Mouse (Mus musculus): Measurements from ENCODE around the gene Sorbs1. TPM values are rescaled to one million over a fixed set of nuclear protein-coding genes. Genes with fewer than 3 reads are reported as not detected.

Sorbs1 gene
- polyA plus RNA-seq, 1 experiment from 2014 or later, result 39.0 TPM

DNA sequence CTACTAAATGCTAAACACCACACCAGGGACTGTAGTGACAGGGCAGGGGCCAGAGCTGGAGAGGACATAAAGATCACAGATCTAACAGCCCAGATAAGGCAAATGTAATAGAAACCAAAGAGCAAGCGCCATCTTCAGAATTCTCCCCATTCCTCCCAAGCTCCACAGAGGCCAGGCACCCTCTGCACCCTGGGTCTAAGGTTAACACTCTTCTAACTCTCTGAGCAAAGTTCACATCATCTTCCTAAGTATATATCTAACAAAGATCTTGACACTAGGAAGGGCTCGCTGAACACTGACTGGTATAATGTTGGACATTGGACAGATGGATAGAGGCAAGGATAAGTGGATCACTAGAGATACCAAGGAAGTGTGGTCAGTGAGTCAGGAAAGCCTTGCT lies 22.1 kb downstream of the Sorbs1 start:
- DNase-seq (ENCODE audit: extremely low spot score, low spot score), result no peak
- H3K36me3 ChIP-seq (replicated peaks), result no peaks in the 10 kb centered on the region
- H3K27ac ChIP-seq, result no peak overlapping the region
- WGBS, result 93% methylated on average over 2 of the region's 2 CpGs
- peaks cover 34% of the 10 kb centered on the region for H3K4me1 ChIP-seq
- H3K9me3 ChIP-seq, result no peaks in the 10 kb centered on the region
- no peaks in the 10 kb centered on the region for H3K27me3 ChIP-seq (ENCODE audit: poor library complexity, severe bottlenecking)
- H3K4me3 ChIP-seq, result no peak overlapping the region

DNA sequence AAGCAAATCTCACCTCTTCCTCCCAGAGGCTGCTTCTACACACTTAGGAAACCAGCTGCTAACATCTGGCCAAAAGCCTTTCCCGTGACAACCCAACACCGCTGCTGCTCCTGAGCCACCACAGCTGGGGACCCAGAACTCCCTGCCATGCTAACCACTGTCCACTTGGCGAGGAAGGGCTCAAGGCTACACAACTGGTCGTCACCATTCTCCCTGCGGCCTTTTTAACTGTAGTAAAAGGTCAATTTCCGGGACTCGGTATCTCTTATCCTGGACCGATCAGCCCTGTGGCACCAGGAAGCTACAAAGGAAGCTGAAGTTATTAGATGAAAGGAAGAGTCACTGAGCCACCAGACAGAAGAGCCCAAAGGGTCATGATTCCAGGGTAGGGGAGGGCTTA lies 22.8 kb downstream of the Sorbs1 start:
- Histone ChIP-seq H3K4me3 (no peak overlapping the region), H3K36me3 (replicated peaks) (no peaks in the 10 kb centered on the region), H3K27me3 (ENCODE audit: poor library complexity, severe bottlenecking) (no peaks in the 10 kb centered on the region), H3K4me1 (peaks cover 34% of the 10 kb centered on the region), H3K9me3 (no peaks in the 10 kb centered on the region), H3K27ac (0 out of 2 replicates have a peak overlapping the region, but pooled peaks have one; percentile 25)
- no peak for DNase-seq (ENCODE audit: extremely low spot score, low spot score)
- WGBS, result 90% methylated on average over 8 of the region's 8 CpGs

DNA sequence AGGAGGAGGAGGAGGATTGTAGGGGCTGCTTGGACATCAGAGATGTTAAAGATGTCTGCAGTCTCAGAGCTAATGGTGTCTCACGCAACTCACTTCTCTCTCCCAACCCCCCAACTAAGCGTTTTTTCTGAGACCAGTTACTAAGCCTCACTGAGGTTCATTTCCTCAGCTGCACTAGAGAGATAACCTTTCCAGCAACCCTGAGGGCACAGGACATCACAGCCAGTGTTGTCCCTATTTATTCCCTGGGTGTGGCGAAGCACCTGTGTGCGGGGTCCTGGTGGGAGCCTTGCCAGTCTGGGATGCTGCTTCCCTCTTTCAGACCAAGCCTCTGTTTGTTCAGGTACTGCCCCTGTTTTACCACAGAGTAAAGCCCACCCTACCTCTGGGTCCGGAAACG lies 23.9 kb downstream of the Sorbs1 start:
- peaks cover 34% of the 10 kb centered on the region for H3K4me1 ChIP-seq
- 0 out of 2 replicates have a peak overlapping the region, but pooled peaks have one; percentile 53 for H3K27ac ChIP-seq
- H3K27me3 ChIP-seq (ENCODE audit: poor library complexity, severe bottlenecking), result no peaks in the 10 kb centered on the region
- no peak overlapping the region for H3K4me3 ChIP-seq
- no peaks in the 10 kb centered on the region for H3K36me3 ChIP-seq (replicated peaks)
- DNase-seq (ENCODE audit: extremely low spot score, low spot score), result no peak
- WGBS, result 78% methylated on average over 6 of the region's 6 CpGs
- no peaks in the 10 kb centered on the region for H3K9me3 ChIP-seq

DNA sequence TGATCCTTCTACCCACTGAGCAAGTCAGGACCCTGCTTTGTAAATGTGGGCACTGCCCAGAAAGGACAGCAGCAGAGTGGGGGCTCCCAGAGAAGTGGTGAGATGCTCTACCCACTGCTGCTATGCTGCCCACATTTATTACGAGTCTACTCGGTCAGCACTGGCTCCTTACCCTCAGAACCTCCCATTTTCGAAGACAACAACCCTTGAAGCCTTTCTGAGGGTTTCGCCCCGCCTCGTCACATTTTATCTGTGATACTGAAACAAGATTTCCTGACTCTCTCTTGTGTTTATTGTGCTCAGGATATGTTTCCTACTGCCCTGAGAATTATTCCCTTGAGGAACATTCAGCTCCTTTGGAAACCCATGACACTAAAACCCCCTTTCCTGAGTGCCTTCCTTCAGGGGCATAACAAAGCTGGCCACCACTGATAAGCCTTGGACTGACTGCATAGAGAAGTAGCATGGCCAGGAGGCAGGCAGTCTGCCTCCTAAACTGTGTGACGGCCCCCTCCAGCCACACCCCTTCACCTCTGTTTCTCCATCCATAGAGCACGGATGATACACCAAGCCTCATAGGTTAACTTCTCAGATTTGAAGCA lies 24.6 kb downstream of the Sorbs1 start:
- no peak for DNase-seq (ENCODE audit: extremely low spot score, low spot score)
- no peak overlapping the region for H3K4me3 ChIP-seq
- H3K36me3 ChIP-seq (replicated peaks), result peaks cover 3% of the 10 kb centered on the region
- 77% methylated on average over 8 of the region's 8 CpGs for WGBS
- H3K4me1 ChIP-seq, result peaks cover 34% of the 10 kb centered on the region
- no peaks in the 10 kb centered on the region for H3K27me3 ChIP-seq (ENCODE audit: poor library complexity, severe bottlenecking)
- H3K27ac ChIP-seq, result peak overlapping the region; percentile 56; the same call in 1 of the 2 replicates
- 0 out of 2 replicates have a peak, but pooled peaks cover 4% of the 10 kb centered on the region for H3K9me3 ChIP-seq

DNA sequence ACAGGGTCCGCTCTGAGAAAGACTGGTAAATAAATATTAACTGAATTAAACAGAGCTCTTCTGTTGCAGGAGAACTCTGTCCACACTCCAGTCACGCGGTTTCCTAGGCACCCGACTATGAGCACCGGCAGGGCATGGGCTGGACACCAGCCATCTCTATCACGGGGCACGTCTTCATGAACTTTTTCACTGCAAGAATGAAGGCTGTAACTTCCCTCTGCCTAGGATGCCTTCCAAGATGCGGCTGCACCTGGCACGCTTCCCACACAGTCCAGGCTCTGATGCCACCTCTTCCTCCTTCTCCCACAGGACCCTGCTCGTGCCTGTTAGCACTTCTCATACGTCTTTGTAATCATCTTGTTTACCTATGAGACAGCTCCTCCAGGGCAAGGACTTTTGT lies 26.0 kb downstream of the Sorbs1 start:
- WGBS, result 93% methylated on average over 11 of the region's 11 CpGs
- DNase-seq (ENCODE audit: extremely low spot score, low spot score), result no peak
- Histone ChIP-seq H3K27ac (no peak overlapping the region), H3K4me1 (peaks cover 31% of the 10 kb centered on the region), H3K9me3 (0 out of 2 replicates have a peak, but pooled peaks cover 5% of the 10 kb centered on the region), H3K4me3 (no peak overlapping the region), H3K27me3 (ENCODE audit: poor library complexity, severe bottlenecking) (no peaks in the 10 kb centered on the region), H3K36me3 (replicated peaks) (peaks cover 5% of the 10 kb centered on the region)

DNA sequence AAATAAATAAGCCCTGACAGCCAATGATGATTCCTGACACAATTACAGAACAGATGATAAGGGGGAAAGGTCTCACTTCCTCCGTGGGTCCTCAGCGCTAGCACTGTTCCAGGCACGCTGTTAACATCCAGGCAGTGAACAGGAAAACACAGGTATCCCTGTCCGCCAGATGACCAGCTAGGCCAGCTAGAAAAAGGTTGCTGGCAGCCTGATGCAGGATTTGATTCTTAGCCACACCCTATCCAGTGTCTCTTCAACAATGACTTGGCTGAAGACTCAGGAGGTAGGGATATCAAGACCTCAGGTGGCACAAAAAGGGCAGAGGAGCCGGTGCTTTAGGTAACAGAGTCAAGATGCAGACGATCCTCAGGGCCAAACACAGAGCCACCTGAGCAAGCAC lies 32.5 kb downstream of the Sorbs1 start:
- H3K36me3 ChIP-seq (replicated peaks), result peaks cover 5% of the 10 kb centered on the region
- 90% methylated on average over 6 of the region's 6 CpGs for WGBS

DNA sequence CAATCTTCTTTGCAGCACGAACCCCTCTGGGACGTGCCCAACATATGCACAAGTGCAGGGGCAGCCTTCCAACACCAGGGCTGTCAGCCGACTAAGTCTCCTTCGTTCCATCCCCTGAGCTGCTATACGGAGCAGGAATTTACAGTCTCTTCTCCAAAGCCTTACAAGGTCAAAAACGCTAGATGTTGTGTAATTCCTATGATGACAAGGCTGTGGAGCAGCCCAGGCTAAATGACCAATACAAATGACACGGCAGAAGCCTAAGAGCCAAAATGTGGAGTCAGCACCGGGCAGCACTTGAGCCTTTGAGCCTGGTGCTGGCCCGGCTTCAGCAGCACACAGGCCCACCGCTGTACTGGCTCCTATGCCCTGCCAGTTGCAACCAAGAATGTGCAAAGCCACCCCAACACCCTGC lies 35.4 kb downstream of the Sorbs1 start:
- Histone ChIP-seq H3K27me3 (ENCODE audit: poor library complexity, severe bottlenecking) (no peaks in the 10 kb centered on the region), H3K36me3 (replicated peaks) (no peaks in the 10 kb centered on the region), H3K4me3 (no peak overlapping the region), H3K27ac (0 out of 2 replicates have a peak overlapping the region, but pooled peaks have one; percentile 40), H3K4me1 (no peaks in the 10 kb centered on the region), H3K9me3 (no peaks in the 10 kb centered on the region)
- WGBS, result 90% methylated on average over 10 of the region's 10 CpGs
- no peak for DNase-seq (ENCODE audit: extremely low spot score, low spot score)

More for the DNA sequence above, 32.5 kb downstream of the Sorbs1 start:
- Histone ChIP-seq H3K9me3 (0 out of 2 replicates have a peak, but pooled peaks cover 5% of the 10 kb centered on the region), H3K4me3 (no peak overlapping the region), H3K27ac (no peak overlapping the region), H3K27me3 (ENCODE audit: poor library complexity, severe bottlenecking) (no peaks in the 10 kb centered on the region), H3K4me1 (no peaks in the 10 kb centered on the region)
- DNase-seq (ENCODE audit: extremely low spot score, low spot score), result no peak

DNA sequence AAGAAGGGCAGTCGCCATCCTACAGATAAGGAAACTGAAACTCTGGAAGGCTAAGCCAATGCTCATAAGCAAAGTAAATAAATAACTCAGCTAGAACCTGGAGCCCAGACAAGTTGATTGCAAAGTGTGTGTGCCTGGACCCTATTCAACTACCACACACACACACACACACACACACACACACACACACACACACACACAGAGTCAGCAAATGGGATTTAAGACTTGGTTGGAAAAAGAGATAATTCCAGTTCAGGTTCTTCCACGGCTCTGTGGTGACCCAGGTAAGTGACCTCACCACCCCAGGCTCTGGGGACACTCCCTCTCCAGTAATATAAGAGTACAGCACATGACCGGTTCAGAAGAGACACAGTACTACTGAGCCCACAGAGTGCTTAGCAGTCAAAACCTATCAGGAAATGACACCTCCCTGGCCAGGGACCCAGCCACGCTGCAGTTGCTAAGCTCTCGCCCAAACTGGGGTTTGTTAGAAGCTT lies 36.1 kb downstream of the Sorbs1 start:
- H3K36me3 ChIP-seq (replicated peaks), result no peaks in the 10 kb centered on the region
- DNase-seq (ENCODE audit: extremely low spot score, low spot score), result no peak
- 83% methylated on average over 5 of the region's 5 CpGs for WGBS
- no peaks in the 10 kb centered on the region for H3K9me3 ChIP-seq
- H3K27ac ChIP-seq, result no peak overlapping the region
- H3K27me3 ChIP-seq (ENCODE audit: poor library complexity, severe bottlenecking), result no peaks in the 10 kb centered on the region
- H3K4me1 ChIP-seq, result no peaks in the 10 kb centered on the region
- H3K4me3 ChIP-seq, result no peak overlapping the region

DNA sequence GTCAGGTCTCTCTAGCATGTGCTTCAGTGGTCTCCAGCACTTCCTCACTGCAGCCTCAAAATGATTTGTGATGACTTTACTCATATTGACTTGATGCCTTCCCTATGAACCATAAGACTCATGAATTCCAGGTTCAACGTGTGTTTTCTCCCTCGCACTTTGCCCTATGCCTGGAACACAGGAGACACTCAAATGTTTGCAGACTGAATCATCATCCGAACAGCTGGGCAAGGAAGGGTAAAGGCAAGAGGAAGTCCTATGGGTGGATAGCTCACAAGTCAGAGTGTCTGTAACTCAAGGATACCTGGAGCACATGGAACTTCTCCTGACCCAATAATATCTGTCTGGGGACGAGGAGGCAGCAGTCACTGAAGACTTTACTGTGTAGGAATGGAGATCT lies 37.1 kb downstream of the Sorbs1 start:
- no peaks in the 10 kb centered on the region for H3K27me3 ChIP-seq (ENCODE audit: poor library complexity, severe bottlenecking)
- H3K9me3 ChIP-seq, result no peaks in the 10 kb centered on the region
- DNase-seq (ENCODE audit: extremely low spot score, low spot score), result no peak
- H3K27ac ChIP-seq, result no peak overlapping the region
- no peaks in the 10 kb centered on the region for H3K36me3 ChIP-seq (replicated peaks)
- H3K4me3 ChIP-seq, result no peak overlapping the region
- WGBS, result 86% methylated on average over 4 of the region's 4 CpGs
- H3K4me1 ChIP-seq, result no peaks in the 10 kb centered on the region

DNA sequence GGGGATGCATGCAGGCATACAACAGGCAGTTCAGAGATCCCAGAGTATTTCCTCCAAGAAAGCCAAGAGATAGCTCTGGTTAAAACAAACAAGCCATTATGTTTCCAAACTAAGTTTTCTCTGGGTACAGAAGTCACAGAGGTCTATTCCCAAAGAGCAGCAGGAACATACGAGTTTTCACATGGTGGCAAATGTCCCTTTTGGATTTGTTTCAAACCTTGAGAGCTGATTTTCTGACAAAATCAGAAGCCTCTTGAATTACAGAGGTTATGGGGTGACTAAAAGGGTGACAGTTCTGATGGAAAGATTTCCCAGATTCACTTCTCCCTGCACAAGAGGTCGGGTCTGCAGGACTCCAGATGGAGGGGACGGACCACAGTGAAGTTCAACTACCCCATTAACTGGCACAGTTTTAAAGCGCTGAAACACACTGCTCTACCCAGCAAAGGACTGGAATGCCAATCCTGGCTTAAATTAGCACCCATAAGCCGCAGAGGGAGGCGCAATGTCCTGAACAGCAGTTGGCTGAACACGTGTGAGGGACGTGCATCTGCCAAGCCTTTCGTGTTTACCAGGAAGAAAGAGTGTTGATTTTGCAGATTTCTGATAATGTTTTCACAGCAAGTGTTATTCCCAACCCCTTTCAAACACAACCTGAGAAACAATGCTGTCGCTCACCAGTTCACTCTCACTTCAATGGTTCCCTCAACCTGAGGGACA lies 41.9 kb downstream of the Sorbs1 start:
- no peaks in the 10 kb centered on the region for H3K27me3 ChIP-seq (ENCODE audit: poor library complexity, severe bottlenecking)
- no peaks in the 10 kb centered on the region for H3K9me3 ChIP-seq
- H3K4me3 ChIP-seq, result no peak overlapping the region
- H3K27ac ChIP-seq, result no peak overlapping the region
- H3K36me3 ChIP-seq (replicated peaks), result no peaks in the 10 kb centered on the region
- no peak for DNase-seq (ENCODE audit: extremely low spot score, low spot score)
- peaks cover 5% of the 10 kb centered on the region; the same call in 1 of the 2 replicates for H3K4me1 ChIP-seq
- WGBS, result 88% methylated on average over 10 of the region's 10 CpGs

DNA sequence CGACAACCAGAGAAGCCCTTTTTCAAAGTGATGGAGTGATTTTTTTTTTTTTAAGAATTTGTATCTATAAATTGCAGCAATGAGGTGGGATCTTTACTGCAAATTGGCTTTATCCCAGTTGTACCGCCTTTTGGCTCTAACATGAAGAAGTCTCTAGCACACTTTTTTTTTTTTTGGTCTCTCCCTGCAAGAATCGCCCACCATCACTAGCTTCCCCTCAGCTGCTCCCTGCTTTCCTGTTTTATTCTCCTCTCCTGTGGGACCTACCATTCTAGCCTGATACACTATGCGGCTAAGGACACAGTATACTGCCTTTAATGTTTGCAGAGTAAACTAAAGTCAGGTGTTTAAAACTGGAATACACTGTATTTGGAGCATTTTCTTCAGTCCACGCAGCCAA lies 43.8 kb downstream of the Sorbs1 start:
- Histone ChIP-seq H3K27ac (no peak overlapping the region), H3K4me1 (peaks cover 5% of the 10 kb centered on the region; the same call in 1 of the 2 replicates), H3K9me3 (no peaks in the 10 kb centered on the region), H3K4me3 (no peak overlapping the region), H3K36me3 (replicated peaks) (no peaks in the 10 kb centered on the region), H3K27me3 (ENCODE audit: poor library complexity, severe bottlenecking) (no peaks in the 10 kb centered on the region)
- WGBS, result 90% methylated on average over 5 of the region's 5 CpGs
- DNase-seq (ENCODE audit: extremely low spot score, low spot score), result no peak

DNA sequence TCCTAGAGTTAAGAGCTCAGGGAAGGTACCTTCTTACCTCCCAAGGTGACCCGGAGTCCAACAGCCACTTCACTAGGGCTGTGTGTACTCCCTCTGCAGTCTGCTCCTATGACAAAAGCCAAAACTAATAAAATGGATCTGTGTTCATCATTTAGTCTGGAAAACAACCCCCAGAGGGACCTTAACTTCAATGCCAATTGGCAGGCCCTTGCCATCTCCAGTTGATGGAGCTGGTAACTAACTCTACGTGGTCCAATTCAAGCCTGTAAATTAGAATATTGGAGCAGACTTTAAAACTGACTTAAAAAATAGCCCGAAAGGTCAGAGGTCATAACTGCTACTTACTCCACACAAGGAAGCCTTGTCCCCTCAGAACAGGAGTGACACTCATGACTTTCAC lies 45.3 kb downstream of the Sorbs1 start:
- Histone ChIP-seq H3K27ac (no peak overlapping the region), H3K27me3 (ENCODE audit: poor library complexity, severe bottlenecking) (no peaks in the 10 kb centered on the region), H3K4me3 (no peak overlapping the region), H3K36me3 (replicated peaks) (no peaks in the 10 kb centered on the region), H3K9me3 (no peaks in the 10 kb centered on the region), H3K4me1 (peaks cover 5% of the 10 kb centered on the region; the same call in 1 of the 2 replicates)
- DNase-seq (ENCODE audit: extremely low spot score, low spot score), result no peak
- WGBS, result 90% methylated on average over 3 of the region's 3 CpGs

DNA sequence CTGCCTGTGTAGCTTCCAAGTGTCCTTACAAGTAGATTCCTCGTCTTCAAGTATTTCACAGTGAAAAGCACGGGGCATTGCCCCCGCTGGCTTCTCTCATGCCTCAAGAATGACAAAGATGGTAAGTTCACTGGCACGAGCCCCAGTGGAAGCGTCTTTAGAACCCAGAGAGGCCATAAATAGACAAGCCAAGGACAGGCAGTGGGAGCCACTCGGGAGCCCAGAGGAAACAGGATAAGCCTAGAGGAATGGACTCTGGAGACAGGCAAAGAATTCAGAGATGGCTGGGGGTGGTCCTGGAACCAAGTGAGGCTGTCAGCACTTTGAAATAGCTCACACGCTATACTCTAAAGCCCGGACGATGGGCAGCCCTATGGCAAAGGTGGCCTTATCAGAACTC lies 45.8 kb downstream of the Sorbs1 start:
- WGBS, result 87% methylated on average over 9 of the region's 9 CpGs
- H3K27ac ChIP-seq, result no peak overlapping the region
- H3K9me3 ChIP-seq, result no peaks in the 10 kb centered on the region
- no peaks in the 10 kb centered on the region for H3K36me3 ChIP-seq (replicated peaks)
- DNase-seq (ENCODE audit: extremely low spot score, low spot score), result no peak
- H3K4me3 ChIP-seq, result no peak overlapping the region
- H3K27me3 ChIP-seq (ENCODE audit: poor library complexity, severe bottlenecking), result no peaks in the 10 kb centered on the region
- peaks cover 8% of the 10 kb centered on the region for H3K4me1 ChIP-seq
